Mouse (Mus musculus) MEL (cell line): ENCODE data around the gene Sppl2a. TPM values are rescaled to one million over a fixed set of nuclear protein-coding genes. Genes with fewer than 3 reads are reported as not detected.

Experiments
- DNase-seq: peaks from one replicate; pipeline ENCODE4 v3.0.0; 2011; ENCODE audit warnings: low read depth, low spot score
- H3K27ac ChIP-seq: 2 replicates; pipeline ENCODE4 v1.5.1; 2012; ENCODE audit warnings: low read depth, mild to moderate bottlenecking, control low read depth, low read length, moderate library complexity; ENCODE audit not compliant: control insufficient read depth
- H3K27me3 ChIP-seq, 2 experiments: fragments of 150-350 bp in 1 of 2; sonication (generic) in 1 of 2; 2 replicates each; pipeline ENCODE4 v1.6.1; 2012; ENCODE audit warnings: low read length in 2 of 2, mild to moderate bottlenecking in 2 of 2, improper control_type of control experiment in 1 of 2, moderate library complexity in 1 of 2; ENCODE audit not compliant: insufficient read depth in 2 of 2, control insufficient read depth in 1 of 2
- H3K36me3 ChIP-seq, 2 experiments: 2 replicates each; pipeline ENCODE4 v1.6.1; 2012 to 2014; ENCODE audit warnings: low read length in 2 of 2, improper control_type of control experiment in 1 of 2, inconsistent platforms in 1 of 2, mild to moderate bottlenecking in 1 of 2; ENCODE audit not compliant: insufficient read depth in 2 of 2, control insufficient read depth in 1 of 2
- H3K4me1 ChIP-seq, 2 experiments: fragments of 150-350 bp in 1 of 2; sonication (generic) in 1 of 2; 2 replicates each; pipeline ENCODE4 v1.6.1; 2012; ENCODE audit warnings: low read length in 2 of 2, improper control_type of control experiment in 1 of 2, mild to moderate bottlenecking in 1 of 2; ENCODE audit not compliant: insufficient read depth in 2 of 2, control insufficient read depth in 1 of 2
- H3K4me3 ChIP-seq, 2 experiments: fragments of 150-350 bp in 1 of 2; sonication (generic) in 1 of 2; 2 replicates each; pipeline ENCODE4 v1.5.1; 2012; ENCODE audit warnings: low read depth in 2 of 2, low read length in 2 of 2, mild to moderate bottlenecking in 2 of 2, moderate library complexity in 2 of 2, control low read depth in 1 of 2, improper control_type of control experiment in 1 of 2; ENCODE audit not compliant: control insufficient read depth in 1 of 2, insufficient read depth in 1 of 2
- H3K79me2 ChIP-seq: 2 replicates; pipeline ENCODE4 v1.6.1; 2012; ENCODE audit warnings: mild to moderate bottlenecking, low read length, moderate library complexity; ENCODE audit not compliant: control insufficient read depth, poor library complexity, insufficient read depth
- H3K9ac ChIP-seq: 2 replicates; pipeline ENCODE4 v1.6.1; 2012; ENCODE audit warnings: low read depth, mild to moderate bottlenecking, control low read depth, low read length, moderate library complexity; ENCODE audit not compliant: control insufficient read depth, poor library complexity, severe bottlenecking
- H3K9me3 ChIP-seq: fragments of 150-350 bp; sonication (generic); replicated peaks from 2 replicates; pipeline ENCODE4 v1.6.1; 2012; ENCODE audit warnings: mild to moderate bottlenecking, low read length, improper control_type of control experiment, moderate library complexity; ENCODE audit not compliant: insufficient read depth
- E2F4 ChIP-seq: IDR thresholded peaks from 2 replicates; pipeline ENCODE4 v1.6.1; 2011; ENCODE audit warnings: low read depth, low read length, improper control_type of control experiment, borderline replicate concordance
- ELF1 ChIP-seq: IDR thresholded peaks from 2 replicates; pipeline ENCODE4 v1.6.1; 2014; ENCODE audit warnings: low read depth, mild to moderate bottlenecking, inconsistent platforms, low read length, improper control_type of control experiment, moderate library complexity
- ETS1 ChIP-seq: IDR thresholded peaks from 2 replicates; pipeline ENCODE4 v1.6.1; 2012; ENCODE audit warnings: low read depth, mild to moderate bottlenecking, inconsistent platforms, low read length, improper control_type of control experiment, moderate library complexity
- KAT2A ChIP-seq: conservative IDR thresholded peaks from 2 replicates; pipeline ENCODE4 v1.6.1; 2012; ENCODE audit warnings: low read depth, low read length, improper control_type of control experiment, inconsistent platforms
- MAX ChIP-seq: IDR thresholded peaks from 2 replicates; pipeline ENCODE4 v1.6.1; 2011; ENCODE audit warnings: low read length, improper control_type of control experiment
- MXI1 ChIP-seq: IDR thresholded peaks from 2 replicates; pipeline ENCODE4 v1.6.1; 2011; ENCODE audit warnings: mild to moderate bottlenecking, low read depth, low read length, improper control_type of control experiment
- MYB ChIP-seq: IDR thresholded peaks from 2 replicates; pipeline ENCODE4 v1.6.1; 2011; ENCODE audit warnings: mild to moderate bottlenecking, low read depth, low read length, improper control_type of control experiment
- MYC ChIP-seq: IDR thresholded peaks from 2 replicates; pipeline ENCODE4 v1.6.1; 2011; ENCODE audit warnings: low read depth, mild to moderate bottlenecking, low read length, improper control_type of control experiment, moderate library complexity
- NELFE ChIP-seq: IDR thresholded peaks from 2 replicates; pipeline ENCODE4 v1.6.1; 2011; ENCODE audit warnings: low read depth, low read length, improper control_type of control experiment
- POLR2A ChIP-seq, 2 experiments: IDR thresholded peaks; 2 replicates each; pipeline ENCODE4 v1.6.1; 2011 to 2012; ENCODE audit warnings: low read length in 2 of 2, mild to moderate bottlenecking in 2 of 2, control low read depth in 1 of 2, improper control_type of control experiment in 1 of 2, low read depth in 1 of 2, moderate library complexity in 1 of 2; ENCODE audit not compliant: control insufficient read depth in 1 of 2, insufficient read depth in 1 of 2, poor library complexity in 1 of 2
- POLR2AphosphoS2 ChIP-seq: IDR thresholded peaks from 2 replicates; pipeline ENCODE4 v1.6.1; 2011; ENCODE audit warnings: low read length, improper control_type of control experiment
- RAD21 ChIP-seq: IDR thresholded peaks from 2 replicates; pipeline ENCODE4 v1.6.1; 2011; ENCODE audit warnings: mild to moderate bottlenecking, low read depth, low read length, improper control_type of control experiment
- RCOR1 ChIP-seq: IDR thresholded peaks from 2 replicates; pipeline ENCODE4 v1.6.1; 2012; ENCODE audit warnings: low read depth, mild to moderate bottlenecking, inconsistent platforms, low read length, improper control_type of control experiment
- SMC3 ChIP-seq: IDR thresholded peaks from 2 replicates; pipeline ENCODE4 v1.6.1; 2011; ENCODE audit warnings: low read depth, low read length, improper control_type of control experiment
- TAL1 ChIP-seq: IDR thresholded peaks from 2 replicates; pipeline ENCODE4 v1.6.1; 2012; ENCODE audit warnings: mild to moderate bottlenecking, inconsistent platforms, low read length, moderate library complexity, mixed read lengths
- USF2 ChIP-seq, 2 experiments: IDR thresholded peaks; 2 replicates each; pipeline ENCODE4 v1.6.1; 2011 to 2012; ENCODE audit warnings: improper control_type of control experiment in 2 of 2, low read length in 2 of 2, borderline replicate concordance in 1 of 2, inconsistent platforms in 1 of 2, low read depth in 1 of 2, mild to moderate bottlenecking in 1 of 2; ENCODE audit not compliant: insufficient read depth in 1 of 2
- ZC3H11A ChIP-seq: IDR thresholded peaks from 2 replicates; pipeline ENCODE4 v1.6.1; 2012; ENCODE audit warnings: low read depth, mild to moderate bottlenecking, inconsistent platforms, low read length, improper control_type of control experiment
- ZMIZ1 ChIP-seq: IDR thresholded peaks from 2 replicates; pipeline ENCODE4 v1.6.1; 2012; ENCODE audit warnings: low read depth, mild to moderate bottlenecking, inconsistent platforms, low read length, improper control_type of control experiment, moderate library complexity
- ZNF384 ChIP-seq: IDR thresholded peaks from 2 replicates; pipeline ENCODE4 v1.6.1; 2012; ENCODE audit warnings: low read depth, mild to moderate bottlenecking, inconsistent platforms, low read length, improper control_type of control experiment
- polyA plus RNA-seq, 2 experiments: library from polyadenylated mRNA; stranded (reverse) in 1 of 2; unstranded in 1 of 2; fragments of >175 nt in 1 of 2; fragments of >200 nt in 1 of 2; gene quantifications; 2 replicates each; pipeline versions ENCODE4 v1.2.1 to v1.2.4; 2012; ENCODE audit warnings: low replicate concordance in 2 of 2, low read depth in 1 of 2; ENCODE audit not compliant: insufficient read length in 2 of 2, insufficient read depth in 1 of 2, missing spikeins in 1 of 2
- total RNA-seq: library from RNA; depleted of rRNA; stranded (reverse); fragments of 300-350 nt; gene quantifications from 2 replicates; pipeline ENCODE4 v1.2.3, GENCODE M21; 2012

The Sppl2a gene
- total and polyA plus RNA-seq, 3 experiments = 12.1 to 16.6 TPM; not detected in 1

DNA sequence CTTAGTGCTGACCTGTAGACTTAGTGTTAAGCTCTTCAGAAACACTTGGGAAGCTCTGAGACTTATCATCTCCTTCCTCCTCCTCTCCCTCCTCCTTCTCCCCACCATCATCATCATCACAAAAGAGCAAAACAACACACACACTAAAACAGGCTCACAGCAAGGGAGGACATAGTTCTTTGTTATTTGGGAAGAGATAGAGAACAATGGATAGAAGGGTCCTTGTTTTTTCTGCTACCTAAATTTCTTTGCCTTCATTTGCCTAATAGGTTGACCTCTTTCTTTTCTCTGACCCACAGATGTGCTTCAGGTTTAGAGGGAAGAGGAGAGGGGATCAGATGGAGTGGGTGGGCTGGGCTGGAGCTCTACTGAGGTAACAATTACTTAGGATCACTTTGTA is 14.6 kb upstream of the Sppl2a start:
- Histone ChIP-seq H3K4me3 (no peak overlapping the region), H3K79me2 (no peaks in the 10 kb centered on the region), H3K9me3 (no peaks in the 10 kb centered on the region), H3K9ac (no peak overlapping the region), H3K27ac (no peak overlapping the region)
- TF ChIP-seq ZNF384 (no peak), SMC3 (no peak), MAX (no peak), E2F4 (no peak), NELFE (no peak), MYC (no peak), RCOR1 (no peak), ETS1 (no peak), USF2 (IDR thresholded peaks at IDR 0.05; ENCODE audit: borderline replicate concordance in 1 of 2, insufficient read depth in 1 of 2, low read depth in 1 of 2, low read length in 2 of 2) (no peak), MXI1 (no peak), KAT2A (no peak), RAD21 (no peak), ZC3H11A (no peak), POLR2AphosphoS2 (no peak), ELF1 (no peak), TAL1 (no peak), MYB (no peak)
- TF ChIP-seq, all 39 proteins: peak for 0
- no peak for DNase-seq
- Histone ChIP-seq H3K27me3 (no peaks in the 10 kb centered on the region), H3K36me3 (no peaks in the 10 kb centered on the region), H3K4me1 (peaks cover 0 to 4% of the 10 kb centered on the region in 2 experiments; a peak in 1 of 4 replicates)

GRCm38 (mm10) chr2:126943211-126943610 is 10.2 kb upstream of the Sppl2a start:
- H3K79me2 ChIP-seq = no peaks in the 10 kb centered on the region
- H3K4me3 ChIP-seq = no peak overlapping the region
- no peaks in the 10 kb centered on the region for H3K9me3 ChIP-seq
- H3K27me3 ChIP-seq = no peaks in the 10 kb centered on the region
- TF ChIP-seq MYB (no peak), POLR2A (IDR thresholded peaks at IDR 0.05; ENCODE audit: control insufficient read depth in 1 of 2, insufficient read depth in 1 of 2, low read depth in 1 of 2, low read length in 2 of 2, poor library complexity in 1 of 2) (no peak), ZMIZ1 (no peak)
- TF ChIP-seq, all 39 proteins: peak for 0
- H3K36me3 ChIP-seq = peaks cover 0 to 3% of the 10 kb centered on the region in 2 experiments; a peak in 1 of 4 replicates
- no peak for DNase-seq
- H3K9ac ChIP-seq = no peak overlapping the region
- no peak overlapping the region for H3K27ac ChIP-seq
- H3K4me1 ChIP-seq = peaks cover 0 to 8% of the 10 kb centered on the region in 2 experiments; a peak in 2 of 4 replicates
